Mouse (Mus musculus): ENCODE measurements around the gene Olfr1328. TPM values are rescaled to one million over a fixed set of nuclear protein-coding genes. Genes with fewer than 3 reads are reported as not detected.
"Not testable (repeated sequence)": the region's sequence is repeated elsewhere in the genome, so short reads cannot be mapped to it uniquely, and the experiment has no call there.

Gene Olfr1328
- polyA plus RNA-seq, 1 experiment, result not detected

DNA sequence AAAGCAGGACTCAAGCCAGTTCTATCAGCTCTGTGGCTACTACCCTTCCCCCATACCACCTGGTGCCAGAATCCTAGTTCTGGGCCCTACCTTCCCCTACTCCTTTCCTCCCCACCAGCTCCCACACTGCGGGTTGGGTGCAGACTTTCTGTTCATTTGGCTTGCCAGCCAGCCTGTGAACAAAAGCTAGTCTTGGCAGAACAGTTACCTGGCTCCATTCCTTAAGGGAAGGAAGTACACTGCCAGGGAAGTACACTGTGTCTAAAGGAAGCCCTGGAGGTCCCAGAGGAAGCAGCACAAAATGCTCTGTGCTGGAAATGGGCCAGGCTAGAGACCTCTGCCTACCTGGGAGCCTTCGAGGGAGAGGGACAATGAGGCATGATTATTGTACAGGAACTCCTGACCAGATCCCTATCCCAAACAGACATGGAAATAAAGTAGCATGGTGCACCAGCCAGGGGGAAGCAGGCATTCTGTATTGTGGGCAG, 22.8 kb upstream of the Olfr1328 start, which contains the start of gene Lao1:
Gene Lao1, plus strand, starts transcription at position 438 of the 488 bp plus-strand sequence.
- Histone ChIP-seq H3K4me2 (ENCODE audit: low read depth) (no peak within 1 kb of the TSS), H3K4me3 (no peak within 1 kb of the TSS), H3K36me3 (ENCODE audit: control insufficient read depth, insufficient read depth) (no peaks in the 10 kb centered on the region), H3K27me3 (ENCODE audit: control insufficient read depth, insufficient read depth, insufficient read length) (no peaks in the 10 kb centered on the region), H3K79me2 (ENCODE audit: control insufficient read depth, insufficient read depth) (no peaks in the 10 kb centered on the region), H3ac (ENCODE audit: control insufficient read depth, insufficient read length) (no peak within 1 kb of the TSS)
- TF ChIP-seq POLR2AphosphoS2 (IDR thresholded peaks at IDR 0.05; ENCODE audit: insufficient read length, low read depth) (no peak), MYOG (IDR thresholded peaks at IDR 0.05; ENCODE audit: control insufficient read depth in 1 of 3, insufficient read depth in 1 of 3, insufficient read length in 2 of 3, low read depth in 2 of 3) (no peak), TCF12 (IDR thresholded peaks at IDR 0.05; ENCODE audit: insufficient read depth, poor library complexity, severe bottlenecking) (no peak), POLR2A (IDR thresholded peaks at IDR 0.05; ENCODE audit: insufficient read length, low read depth) (no peak), SRF (IDR thresholded peaks at IDR 0.05; ENCODE audit: control insufficient read depth, insufficient read length, low read depth) (no peak), TCF3 (IDR thresholded peaks at IDR 0.05; ENCODE audit: insufficient read length, low read depth) (no peak), CEBPB (IDR thresholded peaks at IDR 0.05; ENCODE audit: insufficient read depth, poor library complexity, severe bottlenecking) (no peak), MYOD1 (IDR thresholded peaks at IDR 0.05; ENCODE audit: control insufficient read depth in 1 of 3, insufficient read length in 2 of 3, low read depth in 2 of 3) (no peak), USF1 (IDR thresholded peaks at IDR 0.05; ENCODE audit: low read depth) (no peak), REST (IDR thresholded peaks at IDR 0.05; ENCODE audit: insufficient read depth, insufficient read length) (no peak), E2F4 (IDR thresholded peaks at IDR 0.05; ENCODE audit: insufficient read depth) (no peak), MAX (IDR thresholded peaks at IDR 0.05; ENCODE audit: low read depth) (no peak)

DNA sequence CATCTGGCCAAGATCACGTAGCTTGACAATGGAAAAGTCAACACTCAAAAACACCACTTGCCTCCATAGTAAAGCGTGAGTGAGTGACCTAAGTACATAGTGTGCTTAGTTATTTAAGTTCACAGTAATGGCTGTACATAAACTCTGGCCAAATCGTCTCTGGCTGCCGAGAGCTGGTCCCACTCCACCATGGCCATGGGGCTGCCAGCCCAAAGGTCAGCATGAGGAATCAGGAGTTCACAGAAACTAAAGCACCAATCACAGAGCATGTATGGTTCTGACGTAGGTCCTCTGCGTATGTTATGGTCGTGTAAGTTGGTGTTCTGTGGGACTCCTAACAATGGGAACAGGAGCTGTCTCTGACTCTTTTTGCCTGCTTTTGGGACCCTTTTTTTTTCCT, 20.4 kb upstream of the Olfr1328 start:
- no peak overlapping the region for H3ac ChIP-seq (ENCODE audit: control insufficient read depth, insufficient read length)
- no peaks in the 10 kb centered on the region for H3K36me3 ChIP-seq (ENCODE audit: control insufficient read depth, insufficient read depth)
- H3K79me2 ChIP-seq (ENCODE audit: control insufficient read depth, insufficient read depth), result no peaks in the 10 kb centered on the region
- H3K27me3 ChIP-seq (ENCODE audit: control insufficient read depth, insufficient read depth, insufficient read length), result peaks cover 17% of the 10 kb centered on the region
- H3K4me2 ChIP-seq (ENCODE audit: low read depth), result no peak overlapping the region
- TF ChIP-seq TCF12 (IDR thresholded peaks at IDR 0.05; ENCODE audit: insufficient read depth, poor library complexity, severe bottlenecking) (no peak), CEBPB (IDR thresholded peaks at IDR 0.05; ENCODE audit: insufficient read depth, poor library complexity, severe bottlenecking) (no peak), TCF3 (IDR thresholded peaks at IDR 0.05; ENCODE audit: insufficient read length, low read depth) (no peak), USF1 (IDR thresholded peaks at IDR 0.05; ENCODE audit: low read depth) (no peak), POLR2A (IDR thresholded peaks at IDR 0.05; ENCODE audit: insufficient read length, low read depth) (no peak), POLR2AphosphoS2 (IDR thresholded peaks at IDR 0.05; ENCODE audit: insufficient read length, low read depth) (no peak), MYOD1 (IDR thresholded peaks at IDR 0.05; ENCODE audit: control insufficient read depth in 1 of 3, insufficient read length in 2 of 3, low read depth in 2 of 3) (no peak), MAX (IDR thresholded peaks at IDR 0.05; ENCODE audit: low read depth) (no peak), MYOG (IDR thresholded peaks at IDR 0.05; ENCODE audit: control insufficient read depth in 1 of 3, insufficient read depth in 1 of 3, insufficient read length in 2 of 3, low read depth in 2 of 3) (no peak), REST (IDR thresholded peaks at IDR 0.05; ENCODE audit: insufficient read depth, insufficient read length) (no peak)
- H3K4me3 ChIP-seq, result no peak overlapping the region

GRCm38 (mm10) chr4:118931326-118931725, 7.1 kb downstream of the Olfr1328 start:
- not testable (repeated sequence) for H3ac ChIP-seq (ENCODE audit: control insufficient read depth, insufficient read length); H3K36me3 ChIP-seq (ENCODE audit: control insufficient read depth, insufficient read depth); H3K27me3 ChIP-seq (ENCODE audit: control insufficient read depth, insufficient read depth, insufficient read length); H3K4me2 ChIP-seq (ENCODE audit: low read depth); H3K79me2 ChIP-seq (ENCODE audit: control insufficient read depth, insufficient read depth); H3K4me3 ChIP-seq

- not testable (repeated sequence) for H3ac ChIP-seq (ENCODE audit: control insufficient read depth, insufficient read length)
Measured at GRCm38 (mm10) chr4:118917365-118917764, 21.0 kb downstream of the Olfr1328 start, which contains the start of gene Olfr1329. Gene Olfr1329, minus strand, starts transcription at chr4:118917465.

DNA sequence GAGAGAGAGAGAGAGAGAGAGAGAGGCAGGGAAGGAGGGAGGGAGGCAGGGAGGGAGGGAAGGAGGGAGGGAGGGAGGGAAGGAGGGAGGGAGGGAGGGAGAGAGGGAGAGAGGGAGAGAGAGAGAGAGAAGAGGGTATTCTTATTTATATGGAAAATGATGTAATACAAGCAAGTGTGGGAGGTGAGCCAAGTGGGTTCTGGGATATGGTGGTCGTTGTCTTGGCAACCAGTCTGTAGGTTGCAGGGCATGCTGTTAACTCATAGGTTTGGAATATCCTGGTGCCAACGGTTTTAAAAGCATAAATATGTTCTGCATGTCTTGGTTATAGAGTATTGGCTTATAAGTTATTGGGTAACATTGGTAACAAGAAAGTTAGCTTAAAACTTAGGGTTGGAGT, 36.4 kb downstream of the Olfr1328 start:
- no peak overlapping the region for H3K4me2 ChIP-seq (ENCODE audit: low read depth)
- H3ac ChIP-seq (ENCODE audit: control insufficient read depth, insufficient read length), result no peak overlapping the region
- no peaks in the 10 kb centered on the region for H3K36me3 ChIP-seq (ENCODE audit: control insufficient read depth, insufficient read depth)
- H3K4me3 ChIP-seq, result peak overlapping the region; percentile 15
- TF ChIP-seq MYOD1 (IDR thresholded peaks at IDR 0.05; ENCODE audit: control insufficient read depth in 1 of 3, insufficient read length in 2 of 3, low read depth in 2 of 3) (no peak), TCF12 (IDR thresholded peaks at IDR 0.05; ENCODE audit: insufficient read depth, poor library complexity, severe bottlenecking) (no peak), SRF (IDR thresholded peaks at IDR 0.05; ENCODE audit: control insufficient read depth, insufficient read length, low read depth) (no peak), MYOG (IDR thresholded peaks at IDR 0.05; ENCODE audit: control insufficient read depth in 1 of 3, insufficient read depth in 1 of 3, insufficient read length in 2 of 3, low read depth in 2 of 3) (no peak), CEBPB (IDR thresholded peaks at IDR 0.05; ENCODE audit: insufficient read depth, poor library complexity, severe bottlenecking) (no peak), MAX (IDR thresholded peaks at IDR 0.05; ENCODE audit: low read depth) (no peak), POLR2A (IDR thresholded peaks at IDR 0.05; ENCODE audit: insufficient read length, low read depth) (no peak), USF1 (IDR thresholded peaks at IDR 0.05; ENCODE audit: low read depth) (no peak), POLR2AphosphoS2 (IDR thresholded peaks at IDR 0.05; ENCODE audit: insufficient read length, low read depth) (no peak)
- H3K79me2 ChIP-seq (ENCODE audit: control insufficient read depth, insufficient read depth), result no peaks in the 10 kb centered on the region
- no peaks in the 10 kb centered on the region for H3K27me3 ChIP-seq (ENCODE audit: control insufficient read depth, insufficient read depth, insufficient read length)

More at GRCm38 (mm10) chr4:118917365-118917764, 21.0 kb downstream of the Olfr1328 start, which contains the start of gene Olfr1329:
- H3K27me3 ChIP-seq (ENCODE audit: control insufficient read depth, insufficient read depth, insufficient read length); H3K79me2 ChIP-seq (ENCODE audit: control insufficient read depth, insufficient read depth); H3K4me3 ChIP-seq; H3K4me2 ChIP-seq (ENCODE audit: low read depth); H3K36me3 ChIP-seq (ENCODE audit: control insufficient read depth, insufficient read depth): not testable (repeated sequence)
